Mouse (Mus musculus): ENCODE results near the gene Snrnp35. TPM values are rescaled to one million over a fixed set of nuclear protein-coding genes. Genes with fewer than 3 reads are reported as not detected.

Gene Snrnp35
- total RNA-seq, 2 experiments from 2014 or later = 23.0 to 23.8 TPM

DNA sequence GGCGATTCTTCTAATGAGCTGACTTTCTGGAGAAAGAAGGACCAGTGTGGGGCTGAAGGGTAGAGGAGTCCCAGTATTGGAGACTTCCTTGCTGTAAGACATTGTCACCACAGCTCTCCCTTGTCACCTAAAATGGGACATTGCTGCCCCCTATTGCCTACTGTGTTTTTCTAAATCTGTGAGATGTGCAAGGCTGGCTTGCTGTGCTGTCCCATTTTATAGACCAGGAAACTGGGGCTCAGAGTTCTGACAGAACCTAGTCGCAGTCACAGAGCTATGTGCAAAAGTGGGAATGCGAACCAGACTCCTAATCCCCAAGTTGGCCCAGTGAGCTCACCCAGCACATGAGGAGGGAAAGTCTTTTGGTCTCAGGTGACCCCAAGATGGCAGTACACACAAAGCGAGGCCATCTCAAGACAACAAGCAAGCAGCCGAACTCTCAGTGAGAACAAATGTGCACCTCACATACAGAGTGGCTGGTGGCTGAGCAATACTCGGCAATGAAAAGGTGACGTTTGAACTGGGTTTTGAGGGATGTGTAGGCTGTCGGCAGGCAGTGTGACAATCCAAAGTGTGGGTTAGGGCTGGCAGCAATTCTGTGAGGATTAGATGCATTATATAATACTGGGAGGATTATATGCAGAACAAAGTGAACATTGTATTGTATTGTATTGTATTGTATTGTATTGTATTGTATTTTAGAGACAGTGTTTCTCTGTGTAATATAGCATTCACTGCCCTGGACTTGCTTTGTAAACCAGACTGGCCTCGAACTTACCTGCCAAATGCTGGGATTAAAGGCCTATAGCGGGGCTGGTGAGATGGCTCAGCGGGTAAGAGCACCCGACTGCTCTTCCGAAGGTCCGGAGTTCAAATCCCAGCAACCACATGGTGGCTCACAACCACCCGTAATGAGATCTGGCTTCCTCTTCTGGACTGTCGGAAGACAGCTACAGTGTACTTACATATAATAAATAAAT is 56.2 kb downstream of the Snrnp35 start:
- DNase-seq = peak; percentile 36

DNA sequence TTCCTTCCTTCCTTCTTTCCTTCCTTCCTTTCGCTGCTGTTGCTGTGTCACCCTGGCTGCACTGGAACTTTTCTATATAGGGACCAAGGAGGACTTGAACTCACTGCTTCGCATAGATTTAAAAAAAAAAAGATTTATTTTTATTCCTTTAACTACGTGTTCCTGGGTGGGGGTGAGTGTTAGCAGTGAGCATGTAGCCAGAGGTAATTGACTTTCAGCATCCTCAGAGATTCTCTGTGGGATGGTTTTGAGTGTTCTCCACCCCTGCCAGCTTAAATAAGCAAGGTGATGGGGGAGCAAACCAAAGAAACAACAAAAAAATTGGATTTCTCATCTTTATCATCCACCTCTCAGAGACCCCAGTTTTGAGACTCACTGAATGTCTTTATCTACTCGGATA is 57.0 kb downstream of the Snrnp35 start:
- DNase-seq = no peak

DNA sequence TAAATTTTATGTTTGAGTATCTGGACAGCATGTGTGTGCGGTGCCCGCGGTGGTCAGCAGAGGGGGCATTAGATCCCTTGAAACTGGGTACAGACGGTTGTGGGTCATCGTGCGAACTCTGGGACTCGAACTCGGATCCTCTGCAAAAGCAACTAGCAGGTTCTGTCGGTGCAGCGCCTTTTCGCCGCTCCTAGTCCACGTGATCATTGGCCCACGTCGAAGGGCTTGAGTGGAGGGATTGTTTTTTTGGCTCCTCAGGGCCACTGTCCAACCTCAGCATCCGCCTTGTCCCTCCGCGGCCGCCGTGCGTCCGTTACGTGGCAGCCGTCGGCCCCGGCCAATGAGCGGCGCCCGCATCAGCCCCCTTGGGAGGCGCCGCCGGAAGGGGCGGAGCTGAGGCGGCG is 57.5 kb downstream of the Snrnp35 start, which contains the start of gene Tmed2:
TSS of gene Tmed2 (plus strand) at position 313 of the 404 bp plus-strand sequence.
- DNase-seq = peak; percentile 96

Other genes with a start within 250 kb of the Snrnp35 start
- 10 to 100 TPM; 16.7 to 17.6 TPM for gene Pitpnm2, start 233.4 kb upstream of the Snrnp35 start, total RNA-seq (2021)
- 1 to 10 TPM; 2.5 to 2.8 TPM for gene Mphosph9, start 155.2 kb upstream of the Snrnp35 start, total RNA-seq (2021)
- 1 to 10 TPM; 5.2 to 7.4 TPM for gene 2810006K23Rik, start 155.0 kb upstream of the Snrnp35 start, total RNA-seq (2021)
- gene Cdk2ap1, start 120.1 kb upstream of the Snrnp35 start, total RNA-seq (2021) = 100 to 1,000 TPM; 113 to 116 TPM
- 10 to 100 TPM; 35.3 to 37.7 TPM for gene Sbno1, start 57.1 kb upstream of the Snrnp35 start, total RNA-seq (2021)
- 100 to 1,000 TPM; 107 to 134 TPM for gene Kmt5a, start 43.2 kb upstream of the Snrnp35 start, total RNA-seq (2021)
- gene Rilpl2, start 4.8 kb upstream of the Snrnp35 start, total RNA-seq (2021) = 1 to 10 TPM; 3.9 to 5.1 TPM
- 100 to 1,000 TPM; 121 to 144 TPM for gene Rilpl1, start 48.3 kb downstream of the Snrnp35 start, total RNA-seq (2021)
- gene Tmed2, start 57.6 kb downstream of the Snrnp35 start, total RNA-seq (2021) = 100 to 1,000 TPM; 145 to 151 TPM
- gene Ddx55, start 69.7 kb downstream of the Snrnp35 start, total RNA-seq (2021) = 1 to 10 TPM; 4.3 to 4.8 TPM
- 10 to 100 TPM; 35.2 to 39.1 TPM for gene Eif2b1, start 96.0 kb downstream of the Snrnp35 start, total RNA-seq (2021)
- gene Gtf2h3, start 96.0 kb downstream of the Snrnp35 start, total RNA-seq (2021) = 10 to 100 TPM; 14.6 to 16.2 TPM
- gene Atp6v0a2, start 145.4 kb downstream of the Snrnp35 start, total RNA-seq (2021) = 10 to 100 TPM; 25.9 to 27.4 TPM
- gene Dnah10, start 242.0 kb downstream of the Snrnp35 start, total RNA-seq (2021) = under 1 TPM; 0.03 to 0.05 TPM

Measured in gastrocnemius, postnatal 25 days (tissue).